Mouse (Mus musculus) midbrain, embryonic 10.5 days (tissue): ENCODE results near the gene Etv4. TPM values are rescaled to one million over a fixed set of nuclear protein-coding genes. Genes with fewer than 3 reads are reported as not detected.

Experiments
- DNase-seq: peaks from one replicate; pipeline ENCODE4 v3.0.0-alpha.2; 2017; ENCODE audit warnings: low spot score
- H3K27ac ChIP-seq: fragments of 300-500 bp; sonication (generic); replicated peaks from 2 replicates; pipeline ENCODE4 v1.5.1; 2016; ENCODE audit warnings: mild to moderate bottlenecking
- H3K27me3 ChIP-seq: fragments of 300-500 bp; sonication (generic); 2 replicates; pipeline ENCODE4 v1.6.1; 2016; ENCODE audit warnings: low read depth, mild to moderate bottlenecking; ENCODE audit not compliant: poor library complexity, severe bottlenecking
- H3K36me3 ChIP-seq: fragments of 300-500 bp; sonication (generic); 2 replicates; pipeline ENCODE4 v1.6.1; 2016; ENCODE audit warnings: mild to moderate bottlenecking, moderate library complexity
- H3K4me1 ChIP-seq: fragments of 300-500 bp; sonication (generic); 2 replicates; pipeline ENCODE4 v1.6.1; 2016
- H3K4me3 ChIP-seq: fragments of 300-500 bp; sonication (generic); 2 replicates; pipeline ENCODE4 v1.5.1; 2016; ENCODE audit warnings: mild to moderate bottlenecking, moderate library complexity
- H3K9me3 ChIP-seq: fragments of 300-500 bp; sonication (generic); replicated peaks from 2 replicates; pipeline ENCODE4 v1.6.1; 2016; ENCODE audit warnings: mild to moderate bottlenecking
- WGBS: fragments of 180-500 bp; shearing (Covaris S2); methylation state at CpG from one replicate; pipeline ENCODE4 v1.1.7; 2016; 5-methylcytosine and 5-hydroxymethylcytosine counted together
- polyA plus RNA-seq: library from polyadenylated mRNA; unstranded; fragments of >200 nt; fragmentation: Nextera tagmentation; extraction: Ambion mirVana; gene quantifications from 2 replicates; pipeline ENCODE4 v1.2.1, GENCODE M21; 2016

The Etv4 gene
- polyA plus RNA-seq, 1 experiment from 2014 or later: 9.4 TPM

DNA sequence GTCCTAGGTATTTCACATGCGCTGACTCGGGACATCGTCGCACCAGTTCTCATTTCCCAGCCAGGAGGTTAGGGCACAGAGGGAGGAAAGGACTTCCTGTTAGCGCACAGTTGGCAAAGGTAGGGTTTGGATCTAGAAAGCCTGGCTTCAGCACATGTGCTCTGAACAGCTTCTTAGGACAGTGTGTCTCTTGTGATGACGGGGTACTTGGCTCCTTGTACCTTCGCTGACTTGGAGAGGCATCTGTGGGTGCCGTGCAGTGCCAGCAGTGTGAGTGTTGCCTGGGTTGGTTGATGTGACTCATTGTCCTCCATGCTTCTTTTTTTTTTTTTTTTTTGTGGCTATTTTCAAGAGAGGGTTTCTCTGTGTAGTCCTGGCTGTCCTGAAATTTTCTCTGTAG is 28.6 kb downstream of the Etv4 start:
- Histone ChIP-seq H3K4me1 (no peaks in the 10 kb centered on the region), H3K9me3 (no peaks in the 10 kb centered on the region), H3K27ac (no peak overlapping the region), H3K36me3 (peaks cover 98% of the 10 kb centered on the region), H3K4me3 (no peak overlapping the region), H3K27me3 (no peaks in the 10 kb centered on the region)
- no peak for DNase-seq
- WGBS: 96% methylated on average over 8 of the region's 8 CpGs

DNA sequence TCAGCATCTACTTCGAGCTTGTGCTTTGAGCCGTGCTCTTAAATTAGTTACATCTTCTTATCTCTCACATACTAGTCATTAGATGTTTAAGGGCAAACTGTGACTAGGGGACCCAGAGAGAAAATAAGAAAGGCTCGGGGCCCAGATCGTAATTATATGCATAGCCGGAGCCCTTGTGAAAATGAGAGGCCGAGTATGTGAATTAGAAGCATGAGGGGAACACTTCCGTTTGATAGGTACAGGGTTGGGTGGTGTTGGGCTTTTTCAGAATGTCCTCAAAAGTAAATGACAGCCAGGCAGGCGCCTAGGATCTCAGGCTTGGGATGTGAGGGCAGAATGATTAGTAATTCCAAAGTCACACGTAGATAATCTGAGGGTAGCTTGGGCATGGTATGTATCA is 51.6 kb downstream of the Etv4 start:
- H3K4me3 ChIP-seq: peak overlapping the region; percentile 70
- peaks cover 16% of the 10 kb centered on the region for H3K4me1 ChIP-seq
- no peaks in the 10 kb centered on the region for H3K9me3 ChIP-seq
- 42% methylated on average over 9 of the region's 9 CpGs for WGBS
- peak overlapping the region; percentile 84 for H3K27ac ChIP-seq
- no peak for DNase-seq
- no peaks in the 10 kb centered on the region for H3K27me3 ChIP-seq
- H3K36me3 ChIP-seq: peaks cover 44% of the 10 kb centered on the region

DNA sequence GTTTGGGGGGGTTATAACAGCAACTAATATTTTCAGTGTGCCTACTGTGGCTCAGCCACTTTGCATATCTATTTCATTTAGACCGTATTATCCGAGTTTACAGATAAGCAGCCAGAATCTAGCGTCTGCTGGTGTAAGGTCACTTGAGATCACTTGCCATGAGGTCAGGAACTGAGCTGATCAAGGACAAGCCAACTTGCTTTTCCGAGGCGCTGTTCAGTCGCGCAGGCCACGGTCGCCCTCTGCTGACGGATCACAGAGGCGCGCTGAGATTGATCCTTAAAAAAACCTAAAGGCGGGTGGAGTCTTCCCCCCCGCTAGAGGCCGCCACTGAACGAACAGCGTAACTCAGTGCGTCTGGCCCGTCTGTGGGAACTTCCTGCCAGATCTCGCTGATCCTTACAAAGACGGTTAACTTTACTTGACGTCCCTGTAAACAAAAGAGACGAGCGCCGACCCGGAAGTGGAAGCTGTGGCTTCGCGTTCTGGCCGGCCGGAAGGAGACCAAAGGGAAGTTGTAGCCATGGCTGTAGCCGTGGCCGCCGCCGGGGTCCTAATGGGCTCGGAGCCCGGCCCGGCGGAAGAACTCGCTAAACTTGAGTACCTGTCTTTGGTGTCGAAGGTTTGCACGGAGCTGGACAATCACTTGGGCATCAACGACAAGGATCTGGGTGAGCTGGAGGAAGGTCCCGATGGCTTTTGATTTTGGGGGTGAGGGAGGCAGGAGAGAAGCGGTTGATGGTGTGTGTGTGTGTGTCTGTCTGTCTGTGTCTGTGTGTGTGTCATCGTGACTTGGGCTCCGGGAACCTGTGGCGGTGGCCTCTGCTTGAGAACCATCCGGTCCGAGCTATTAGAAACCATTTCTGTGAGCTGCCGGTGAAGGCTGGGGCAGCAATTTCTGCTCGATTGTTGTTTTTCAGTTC is 52.4 kb downstream of the Etv4 start, which contains the start of gene Dhx8:
Gene Dhx8, plus strand, starts transcription at position 402 of the 923 bp plus-strand sequence.
- Histone ChIP-seq H3K27me3 (no peaks in the 10 kb centered on the region), H3K4me3 (peak within 1 kb of the TSS; percentile 70), H3K9me3 (no peaks in the 10 kb centered on the region), H3K36me3 (peaks cover 35% of the 10 kb centered on the region), H3K4me1 (peaks cover 16% of the 10 kb centered on the region), H3K27ac (peak within 1 kb of the TSS; percentile 84)
- DNase-seq: peak; percentile 98
- under 1% methylated on average over 51 of the region's 51 CpGs for WGBS

DNA sequence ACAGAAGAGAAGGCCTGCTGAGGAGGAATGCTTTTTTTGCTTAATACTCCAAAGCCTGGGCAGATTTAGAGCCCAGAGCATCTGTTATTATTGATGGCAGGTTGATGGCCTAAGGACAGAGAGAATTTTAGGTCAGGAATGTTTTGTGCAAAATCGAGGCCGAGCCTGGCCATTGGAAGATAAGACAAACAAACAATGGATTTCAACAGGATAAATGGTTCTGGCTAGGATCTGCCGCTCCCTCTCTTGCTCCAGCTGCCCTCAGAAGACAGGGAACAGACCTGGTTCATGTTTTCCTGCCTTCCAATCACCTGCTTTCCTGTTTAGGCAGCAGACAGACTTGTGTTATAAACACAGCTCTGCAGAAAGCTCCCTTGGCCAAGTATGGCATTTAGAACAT is 55.9 kb downstream of the Etv4 start:
- DNase-seq: no peak
- WGBS: 74% methylated on average over 3 of the region's 3 CpGs
- Histone ChIP-seq H3K4me3 (no peak overlapping the region), H3K36me3 (peaks cover under 1% of the 10 kb centered on the region; the same call in 1 of the 2 replicates), H3K9me3 (no peaks in the 10 kb centered on the region), H3K27me3 (no peaks in the 10 kb centered on the region), H3K27ac (no peak overlapping the region), H3K4me1 (peaks cover 25% of the 10 kb centered on the region)

DNA sequence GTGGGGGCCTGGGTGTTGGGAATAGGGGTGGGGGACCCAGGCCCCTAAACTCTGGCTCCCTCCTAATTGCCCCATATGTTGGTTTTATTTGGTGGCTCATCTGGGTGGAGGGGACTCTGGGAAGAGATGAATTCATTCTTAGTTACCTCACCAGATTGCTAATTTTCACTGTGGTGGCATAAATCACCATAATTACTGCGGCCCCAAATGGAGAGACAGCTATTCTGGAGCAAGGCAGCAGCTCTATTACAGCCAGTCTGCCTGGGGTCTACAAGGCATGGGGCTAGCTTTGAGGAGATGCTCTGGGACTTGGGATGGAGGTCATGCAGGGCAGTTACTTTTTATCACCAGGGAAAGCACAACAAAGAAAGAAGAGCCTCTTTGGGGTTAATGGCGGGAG is 58.4 kb downstream of the Etv4 start:
- no peaks in the 10 kb centered on the region for H3K27me3 ChIP-seq
- H3K27ac ChIP-seq: peak overlapping the region; percentile 46
- no peaks in the 10 kb centered on the region for H3K9me3 ChIP-seq
- peaks cover 10% of the 10 kb centered on the region for H3K4me1 ChIP-seq
- 40% methylated on average over 2 of the region's 2 CpGs for WGBS
- no peak for DNase-seq
- no peak overlapping the region for H3K4me3 ChIP-seq
- H3K36me3 ChIP-seq: no peaks in the 10 kb centered on the region

DNA sequence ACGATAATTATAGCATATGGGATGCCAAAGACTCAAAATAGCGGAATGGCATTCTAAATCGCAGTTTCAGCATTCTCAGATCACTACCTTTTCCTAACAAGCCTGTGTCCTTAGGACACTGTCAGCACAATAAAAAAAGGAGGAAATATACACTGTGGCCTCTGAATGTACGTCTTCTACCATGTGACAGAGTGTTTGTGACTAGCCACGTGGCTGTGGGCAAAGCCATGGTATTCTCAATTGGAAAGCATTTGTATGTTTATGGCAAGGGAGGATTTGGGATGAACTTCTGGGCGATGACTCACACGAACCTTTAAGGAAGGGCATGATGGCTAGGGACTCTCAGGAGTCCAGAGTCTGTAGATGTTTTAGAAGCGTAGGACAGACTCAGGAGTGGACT is 60.1 kb downstream of the Etv4 start:
- Histone ChIP-seq H3K36me3 (no peaks in the 10 kb centered on the region), H3K4me3 (no peak overlapping the region), H3K27me3 (no peaks in the 10 kb centered on the region), H3K9me3 (no peaks in the 10 kb centered on the region), H3K4me1 (peaks cover 10% of the 10 kb centered on the region), H3K27ac (no peak overlapping the region)
- no peak for DNase-seq
- WGBS: 88% methylated on average over 8 of the region's 8 CpGs

DNA sequence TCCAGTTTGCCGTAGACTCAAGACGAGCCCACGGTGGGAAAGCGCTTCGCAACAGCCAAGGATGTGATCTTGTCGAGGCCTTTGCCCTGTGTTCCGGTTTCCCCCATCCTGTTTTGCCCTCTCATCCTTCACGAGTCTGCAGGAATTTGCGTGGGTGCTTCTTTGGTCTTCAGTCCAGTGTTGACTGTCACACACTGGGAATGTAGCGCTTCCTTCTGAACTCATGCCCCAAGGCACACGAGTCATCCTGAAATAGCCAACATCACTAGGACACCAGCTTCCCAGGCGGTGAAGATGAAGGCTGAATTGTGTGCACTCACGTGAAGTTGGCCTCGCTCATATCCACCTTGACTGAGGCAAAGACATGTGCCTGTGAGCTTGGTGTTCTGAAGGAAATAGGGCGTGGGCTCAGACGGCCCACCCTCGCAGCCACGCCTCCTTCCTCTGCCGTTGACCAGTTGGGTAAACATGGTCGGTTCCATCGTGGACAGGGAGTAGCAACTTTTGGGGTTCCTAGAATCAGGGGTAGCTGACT is 65.1 kb downstream of the Etv4 start:
- no peaks in the 10 kb centered on the region for H3K36me3 ChIP-seq
- H3K27ac ChIP-seq: no peak overlapping the region
- H3K4me1 ChIP-seq: peaks cover 7% of the 10 kb centered on the region
- WGBS: 84% methylated on average over 21 of the region's 21 CpGs
- no peaks in the 10 kb centered on the region for H3K27me3 ChIP-seq
- H3K4me3 ChIP-seq: no peak overlapping the region
- no peaks in the 10 kb centered on the region for H3K9me3 ChIP-seq
- DNase-seq: no peak

Other genes with a start within 250 kb of the Etv4 start
- gene Brca1, start 233.4 kb downstream of the Etv4 start, polyA plus RNA-seq: 21.6 and 23.0 TPM in 2 replicates
- gene Nbr1, start 233.2 kb downstream of the Etv4 start, polyA plus RNA-seq: 69.9 and 83.7 TPM in 2 replicates
- gene Tmem106a, start 203.1 kb downstream of the Etv4 start, polyA plus RNA-seq: 2.0 and 3.9 TPM in 2 replicates
- gene Gm11634, start 186.1 kb downstream of the Etv4 start, polyA plus RNA-seq: 0.22 TPM in 1 of 2 replicates, not detected in the other
- 35.2 and 39.2 TPM in 2 replicates for gene Rdm1, start 158.2 kb downstream of the Etv4 start, polyA plus RNA-seq
- 4.3 and 4.4 TPM in 2 replicates for gene Arl4d, start 119.8 kb downstream of the Etv4 start, polyA plus RNA-seq
- 40.0 and 44.0 TPM in 2 replicates for gene Dhx8, start 52.5 kb downstream of the Etv4 start, polyA plus RNA-seq
- 0.11 and 0.30 TPM in 2 replicates for gene Meox1, start 109.0 kb upstream of the Etv4 start, polyA plus RNA-seq
- gene Sost, start 181.6 kb upstream of the Etv4 start, polyA plus RNA-seq: 0.25 and 0.26 TPM in 2 replicates
- not detected in 2 replicates for gene Cfap97d1, start 198.9 kb upstream of the Etv4 start, polyA plus RNA-seq
- 12.2 and 13.1 TPM in 2 replicates for gene Dusp3, start 201.6 kb upstream of the Etv4 start, polyA plus RNA-seq
- 13.3 and 16.9 TPM in 2 replicates for gene Mpp3, start 243.1 kb upstream of the Etv4 start, polyA plus RNA-seq